Mouse (Mus musculus): Measurements from ENCODE around the gene Atp5c1. TPM values are rescaled to one million over a fixed set of nuclear protein-coding genes. Genes with fewer than 3 reads are reported as not detected.

The Atp5c1 gene
- total RNA-seq, 2 experiments from 2014 or later = 256 to 257 TPM

- no peak for DNase-seq
Measured at GRCm38 (mm10) chr2:10049456-10049855, 30.9 kb downstream of the Atp5c1 start.

DNA sequence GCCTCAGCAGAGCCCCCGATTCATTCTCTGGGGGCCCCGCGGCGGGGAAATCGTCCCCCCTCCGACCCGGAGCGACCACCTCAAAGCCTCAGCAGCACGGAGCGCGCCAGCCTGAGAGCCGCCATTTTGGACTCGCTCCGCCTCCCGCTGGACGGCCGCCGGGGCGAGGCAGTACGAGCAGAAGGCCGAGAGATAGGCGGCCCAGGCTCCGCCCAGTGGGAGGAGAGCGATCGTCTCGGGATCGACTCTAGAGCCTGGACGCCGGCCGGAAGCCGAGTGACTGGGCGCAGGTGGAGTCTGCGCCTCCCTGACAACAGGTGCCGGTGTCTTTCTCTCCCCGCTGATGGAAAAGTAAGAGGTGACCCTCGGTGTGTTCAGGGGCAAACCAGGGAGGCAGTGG lies 31.8 kb downstream of the Atp5c1 start, which contains the start of gene Taf3:
Gene Taf3 (minus strand): TSS at position 136 of the 400 bp plus-strand sequence.
- peak; percentile 92 to 94 for DNase-seq

DNA sequence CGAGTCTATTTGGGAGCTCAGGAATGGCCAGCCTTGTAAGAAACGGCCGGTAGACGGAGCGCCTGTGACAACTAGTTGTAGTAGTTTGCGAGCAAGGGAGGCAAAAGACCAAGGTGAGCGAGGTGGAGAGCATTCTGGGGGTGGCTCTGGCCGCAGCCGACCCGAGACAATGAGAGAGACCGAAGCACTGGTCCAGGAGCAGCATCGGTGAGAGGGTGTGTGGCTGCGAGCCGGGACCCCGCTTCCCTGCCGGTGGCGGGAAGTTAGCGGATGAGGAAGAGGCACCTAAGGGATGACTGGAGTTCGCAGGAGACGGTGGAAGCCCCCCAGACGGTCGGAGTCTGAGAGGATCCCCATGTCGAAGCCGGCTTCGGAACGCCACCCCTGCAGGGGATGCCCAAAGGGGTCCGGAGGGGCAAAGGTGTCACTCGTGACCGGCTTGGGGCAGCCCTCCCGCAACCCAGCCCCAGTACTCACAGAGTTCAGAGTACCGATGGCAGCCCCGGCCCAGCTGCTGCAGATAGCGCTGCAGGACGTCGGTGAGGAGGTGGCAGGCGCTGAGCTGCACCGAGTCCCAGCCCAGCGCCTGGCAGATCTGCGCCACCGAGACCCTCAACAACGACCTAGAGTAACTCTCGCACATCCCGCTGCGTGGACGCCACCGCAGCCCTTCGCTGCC lies 32.4 kb downstream of the Atp5c1 start:
- peak; percentile 23 to 33 for DNase-seq

GRCm38 (mm10) chr2:10034976-10035375 lies 45.3 kb downstream of the Atp5c1 start:
- DNase-seq = no peak

- no peak for DNase-seq
Measured at GRCm38 (mm10) chr2:10033684-10034083, 46.6 kb downstream of the Atp5c1 start.

- DNase-seq = no peak
Measured at GRCm38 (mm10) chr2:10029755-10030154, 50.6 kb downstream of the Atp5c1 start.

DNA sequence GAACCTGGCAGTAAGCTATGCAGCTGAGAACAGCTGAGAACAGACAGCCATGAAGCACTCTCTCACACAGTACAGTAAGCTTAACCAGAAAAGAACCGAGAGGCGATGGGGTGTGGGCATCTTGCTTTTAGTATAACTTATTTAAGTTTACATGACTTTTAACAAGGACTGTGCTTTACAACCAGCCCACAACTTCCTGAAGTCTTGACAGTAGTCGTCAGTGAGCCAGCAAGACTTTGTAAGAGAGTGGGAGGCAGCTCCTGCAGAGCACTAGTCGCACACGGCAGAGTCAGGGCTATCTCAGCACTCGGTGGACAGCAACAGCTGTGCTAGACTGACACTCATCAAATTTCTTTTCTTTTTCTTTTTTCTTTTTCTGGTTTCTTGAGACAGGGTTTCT lies 56.0 kb downstream of the Atp5c1 start:
- no peak for DNase-seq

GRCm38 (mm10) chr2:10021296-10021695 lies 59.0 kb downstream of the Atp5c1 start:
- DNase-seq = no peak

DNA sequence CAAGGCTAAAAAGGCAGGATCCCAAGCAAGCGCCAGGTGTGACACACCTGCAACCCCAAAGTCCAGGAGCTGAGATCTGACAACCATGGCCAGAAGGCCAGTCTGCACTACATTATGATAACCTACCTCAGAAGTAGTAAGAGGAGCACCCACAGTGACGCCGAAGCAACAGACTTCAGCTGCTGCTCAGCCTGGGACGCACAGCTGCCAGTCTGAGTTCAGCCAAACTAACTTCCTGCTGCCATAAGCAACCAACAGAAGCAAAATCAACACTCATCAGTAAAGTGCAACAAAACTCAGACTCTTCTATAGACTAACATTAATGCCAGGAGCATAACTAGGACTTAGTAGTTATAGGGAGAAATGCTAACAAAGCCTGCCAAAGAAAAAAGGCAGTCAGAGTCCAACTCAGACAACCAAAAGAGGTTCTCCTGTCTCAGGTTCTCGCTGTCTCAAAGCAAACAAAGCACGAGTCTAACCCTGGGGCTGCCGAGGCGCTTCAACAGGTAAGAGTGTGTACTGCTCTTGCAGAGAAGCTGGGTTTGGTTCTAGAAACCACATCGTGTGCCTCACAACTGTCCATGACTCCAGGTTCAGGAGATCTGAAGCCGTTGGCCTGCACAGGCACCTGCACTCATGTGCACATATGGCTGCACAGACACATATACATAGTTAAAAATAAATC lies 65.2 kb downstream of the Atp5c1 start:
- DNase-seq = no peak

GRCm38 (mm10) chr2:10010263-10010909 lies 69.9 kb downstream of the Atp5c1 start:
- no peak for DNase-seq

GRCm38 (mm10) chr2:10009671-10010254 lies 70.5 kb downstream of the Atp5c1 start:
- no peak for DNase-seq

GRCm38 (mm10) chr2:10008593-10008992 lies 71.7 kb downstream of the Atp5c1 start:
- DNase-seq = no peak

Other genes starting within 250 kb of the Atp5c1 start
- gene 4930412O13Rik, start 199.3 kb downstream of the Atp5c1 start, total RNA-seq (2021) = not detected
- not detected for gene 9230102O04Rik, start 191.0 kb downstream of the Atp5c1 start, total RNA-seq (2021)
- gene Gata3, start 190.5 kb downstream of the Atp5c1 start, total RNA-seq (2021) = under 1 TPM in 1 of 2 experiments, not detected in 1; 0.15 TPM
- 10 to 100 TPM; 15.0 to 15.8 TPM for gene Taf3, start 31.9 kb downstream of the Atp5c1 start, total RNA-seq (2021)
- gene Kin, start 83 bp upstream of the Atp5c1 start, total RNA-seq (2021) = 10 to 100 TPM; 12.4 TPM
- gene Itih2, start 50.9 kb upstream of the Atp5c1 start, total RNA-seq (2021) = 1 to 10 TPM; 1.7 to 2.2 TPM
- 10 to 100 TPM; 11.9 to 15.0 TPM for gene Itih5, start 73.1 kb upstream of the Atp5c1 start, total RNA-seq (2021)

Measured in layer of hippocampus, postnatal 36 days (tissue).